Mouse (Mus musculus): ENCODE data around the gene Cwc25.
A peak's percentile ranks its signal among the peaks of the same experiment; 100 is the strongest.

Gene Cwc25

GRCm38 (mm10) chr11:97700003-97700745 is 66.2 kb downstream of the Cwc25 start, which contains the start of gene Pcgf2:
Gene Pcgf2 (minus strand): TSS chr11:97700497.
- DNase-seq (ENCODE audit: low read depth, low spot score) = no peak

GRCm38 (mm10) chr11:97699626-97700002 is 66.7 kb downstream of the Cwc25 start:
- DNase-seq (ENCODE audit: low read depth, low spot score) = peak; percentile 82

GRCm38 (mm10) chr11:97698741-97699611 is 67.4 kb downstream of the Cwc25 start:
- no peak for DNase-seq (ENCODE audit: low read depth, low spot score)

GRCm38 (mm10) chr11:97697891-97698529 is 68.3 kb downstream of the Cwc25 start:
- DNase-seq (ENCODE audit: low read depth, low spot score) = no peak

GRCm38 (mm10) chr11:97697199-97697890 is 69.0 kb downstream of the Cwc25 start:
- no peak for DNase-seq (ENCODE audit: low read depth, low spot score)

- DNase-seq (ENCODE audit: low read depth, low spot score) = no peak
These were observed 69.7 kb downstream of the Cwc25 start for GRCm38 (mm10) chr11:97696669-97697068.

GRCm38 (mm10) chr11:97695712-97696401 is 70.5 kb downstream of the Cwc25 start:
- DNase-seq (ENCODE audit: low read depth, low spot score) = no peak

Measured in telencephalon, adult 2 months (tissue).